Mouse (Mus musculus) intestine, embryonic 15.5 days (tissue): ENCODE measurements around the gene Cnot1. TPM values are rescaled to one million over a fixed set of nuclear protein-coding genes. Genes with fewer than 3 reads are reported as not detected.
A peak's percentile ranks its signal among the peaks of the same experiment; 100 is the strongest.
"Not testable (repeated sequence)": the region's sequence is repeated elsewhere in the genome, so short reads cannot be mapped to it uniquely, and the experiment has no call there.

ENCODE experiments used
- ATAC-seq: fragments of 200-750 bp; cut with Nextera tagmentation; 2 replicates; pipeline ENCODE4 v1.8.0; 2017; ENCODE audit warnings: moderate TSS enrichment, moderate library complexity
- H3K27ac ChIP-seq: fragments of 300-500 bp; sonication (generic); 2 replicates; pipeline ENCODE4 v1.5.1; 2015; ENCODE audit warnings: mild to moderate bottlenecking, inconsistent platforms
- H3K27me3 ChIP-seq: fragments of 300-500 bp; sonication (generic); replicated peaks from 2 replicates; pipeline ENCODE4 v1.6.1; 2015; ENCODE audit warnings: inconsistent platforms
- H3K36me3 ChIP-seq: fragments of 300-500 bp; sonication (generic); 2 replicates; pipeline ENCODE4 v1.6.1; 2015; ENCODE audit warnings: inconsistent platforms
- H3K4me1 ChIP-seq: fragments of 300-500 bp; sonication (generic); replicated peaks from 2 replicates; pipeline ENCODE4 v1.6.1; 2015; ENCODE audit warnings: inconsistent platforms
- H3K4me2 ChIP-seq: fragments of 300-500 bp; sonication (generic); replicated peaks from 2 replicates; pipeline ENCODE4 v1.6.1; 2015; ENCODE audit warnings: mild to moderate bottlenecking, inconsistent platforms
- H3K4me3 ChIP-seq: fragments of 300-500 bp; sonication (generic); replicated peaks from 2 replicates; pipeline ENCODE4 v1.5.1; 2015; ENCODE audit warnings: inconsistent platforms
- H3K9ac ChIP-seq: fragments of 300-500 bp; sonication (generic); 2 replicates; pipeline ENCODE4 v1.6.1; 2015; ENCODE audit warnings: inconsistent platforms
- H3K9me3 ChIP-seq: fragments of 300-500 bp; sonication (generic); 2 replicates; pipeline ENCODE4 v1.6.1; 2016; ENCODE audit warnings: inconsistent platforms
- WGBS: fragments of 180-500 bp; shearing (Covaris S2); methylation state at CpG from one replicate; pipeline ENCODE4 v1.1.7; 2015; 5-methylcytosine and 5-hydroxymethylcytosine counted together
- polyA plus RNA-seq: library from polyadenylated mRNA; unstranded; fragments of >200 nt; fragmentation: Nextera tagmentation; extraction: Ambion mirVana; gene quantifications from 2 replicates; pipeline ENCODE4 v1.2.1, GENCODE M21; 2015

Gene Cnot1
- polyA plus RNA-seq, 1 experiment from 2014 or later: 56.4 TPM

- H3K4me2 ChIP-seq: no peak overlapping the region
- no peak overlapping the region for H3K27ac ChIP-seq
- WGBS: 72% methylated on average over 4 of the region's 4 CpGs
- no peaks in the 10 kb centered on the region for H3K9me3 ChIP-seq
- no peak overlapping the region for H3K9ac ChIP-seq
- H3K4me1 ChIP-seq: peaks cover 7% of the 10 kb centered on the region
- no peak for ATAC-seq
- H3K27me3 ChIP-seq: no peaks in the 10 kb centered on the region
- H3K4me3 ChIP-seq: no peak overlapping the region
- H3K36me3 ChIP-seq: 0 out of 2 replicates have a peak, but pooled peaks cover 3% of the 10 kb centered on the region
Measured at GRCm38 (mm10) chr8:95835891-95836290, 28.6 kb upstream of the Cnot1 start.

- Histone ChIP-seq H3K27me3 (no peaks in the 10 kb centered on the region), H3K27ac (0 out of 2 replicates have a peak overlapping the region, but pooled peaks have one; percentile 17), H3K4me1 (peaks cover 7% of the 10 kb centered on the region), H3K36me3 (no peaks in the 10 kb centered on the region), H3K9ac (0 out of 2 replicates have a peak overlapping the region, but pooled peaks have one; percentile 34), H3K4me3 (peak overlapping the region; percentile 25), H3K9me3 (no peaks in the 10 kb centered on the region), H3K4me2 (peak overlapping the region; percentile 64)
- ATAC-seq: peak; percentile 82
- WGBS: 2% methylated on average over 16 of the region's 16 CpGs
Measured at GRCm38 (mm10) chr8:95833435-95833984, 26.2 kb upstream of the Cnot1 start.

- Histone ChIP-seq H3K27me3 (no peaks in the 10 kb centered on the region), H3K4me2 (peak overlapping the region; percentile 64), H3K9ac (0 out of 2 replicates have a peak overlapping the region, but pooled peaks have one; percentile 34), H3K4me1 (peaks cover 7% of the 10 kb centered on the region), H3K4me3 (peak overlapping the region; percentile 25), H3K36me3 (no peaks in the 10 kb centered on the region), H3K27ac (0 out of 2 replicates have a peak overlapping the region, but pooled peaks have one; percentile 17), H3K9me3 (no peaks in the 10 kb centered on the region)
- peak; percentile 69 for ATAC-seq
- WGBS: 17% methylated on average over 16 of the region's 16 CpGs
Measured at GRCm38 (mm10) chr8:95832603-95833434, 25.6 kb upstream of the Cnot1 start.

- H3K27ac ChIP-seq: no peak overlapping the region
- H3K9ac ChIP-seq: no peak overlapping the region
- no peak for ATAC-seq
- no peaks in the 10 kb centered on the region for H3K27me3 ChIP-seq
- H3K4me1 ChIP-seq: peaks cover 7% of the 10 kb centered on the region
- no peak overlapping the region for H3K4me3 ChIP-seq
- H3K9me3 ChIP-seq: no peaks in the 10 kb centered on the region
- H3K36me3 ChIP-seq: no peaks in the 10 kb centered on the region
- WGBS: 57% methylated on average over 3 of the region's 3 CpGs
- no peak overlapping the region for H3K4me2 ChIP-seq
Measured at GRCm38 (mm10) chr8:95830144-95830543, 22.9 kb upstream of the Cnot1 start.

- WGBS: 58% methylated on average over 25 of the region's 25 CpGs
- not testable (repeated sequence) for H3K4me3 ChIP-seq, H3K27me3 ChIP-seq, H3K9ac ChIP-seq, H3K4me2 ChIP-seq, H3K36me3 ChIP-seq, ATAC-seq, H3K4me1 ChIP-seq, H3K27ac ChIP-seq, H3K9me3 ChIP-seq
Measured at GRCm38 (mm10) chr8:95825162-95825561, 17.9 kb upstream of the Cnot1 start, which contains the start of gene Sap18b. Sap18b (plus strand) TSS chr8:95825346.

- Histone ChIP-seq H3K9me3 (no peaks in the 10 kb centered on the region), H3K4me3 (no peak overlapping the region), H3K4me1 (no peaks in the 10 kb centered on the region), H3K4me2 (no peak overlapping the region), H3K9ac (no peak overlapping the region), H3K27ac (no peak overlapping the region), H3K36me3 (no peaks in the 10 kb centered on the region), H3K27me3 (no peaks in the 10 kb centered on the region)
- no peak for ATAC-seq
- WGBS: 47% methylated on average over 3 of the region's 3 CpGs
Measured at GRCm38 (mm10) chr8:95822699-95823098, 15.4 kb upstream of the Cnot1 start.

GRCm38 (mm10) chr8:95822096-95822495 lies 14.8 kb upstream of the Cnot1 start:
- H3K9me3 ChIP-seq: no peaks in the 10 kb centered on the region
- WGBS: 81% methylated on average over 5 of the region's 5 CpGs
- H3K36me3 ChIP-seq: no peaks in the 10 kb centered on the region
- no peaks in the 10 kb centered on the region for H3K4me1 ChIP-seq
- H3K27ac ChIP-seq: no peak overlapping the region
- H3K9ac ChIP-seq: no peak overlapping the region
- no peak overlapping the region for H3K4me3 ChIP-seq
- H3K4me2 ChIP-seq: no peak overlapping the region
- no peak for ATAC-seq
- H3K27me3 ChIP-seq: no peaks in the 10 kb centered on the region

GRCm38 (mm10) chr8:95821266-95821665 lies 14.0 kb upstream of the Cnot1 start:
- Histone ChIP-seq H3K27me3 (no peaks in the 10 kb centered on the region), H3K9ac (no peak overlapping the region), H3K9me3 (no peaks in the 10 kb centered on the region), H3K36me3 (no peaks in the 10 kb centered on the region), H3K27ac (no peak overlapping the region), H3K4me1 (no peaks in the 10 kb centered on the region), H3K4me2 (no peak overlapping the region), H3K4me3 (no peak overlapping the region)
- ATAC-seq: no peak
- 61% methylated on average over 6 of the region's 6 CpGs for WGBS

GRCm38 (mm10) chr8:95818211-95818610 lies 10.9 kb upstream of the Cnot1 start:
- Histone ChIP-seq H3K9me3 (no peaks in the 10 kb centered on the region), H3K9ac (no peak overlapping the region), H3K27ac (no peak overlapping the region), H3K4me3 (no peak overlapping the region), H3K27me3 (no peaks in the 10 kb centered on the region), H3K4me2 (no peak overlapping the region), H3K36me3 (no peaks in the 10 kb centered on the region), H3K4me1 (no peaks in the 10 kb centered on the region)
- ATAC-seq: no peak
- 50% methylated on average over 1 of the region's 1 CpGs for WGBS

- no peak for ATAC-seq
- H3K27ac ChIP-seq: no peak overlapping the region
- 69% methylated on average over 3 of the region's 3 CpGs for WGBS
Measured at GRCm38 (mm10) chr8:95817597-95817996, 10.3 kb upstream of the Cnot1 start.

GRCm38 (mm10) chr8:95816044-95816708 lies 8.9 kb upstream of the Cnot1 start:
- no peaks in the 10 kb centered on the region for H3K36me3 ChIP-seq
- H3K27ac ChIP-seq: no peak overlapping the region
- no peaks in the 10 kb centered on the region for H3K27me3 ChIP-seq
- no peaks in the 10 kb centered on the region for H3K4me1 ChIP-seq
- no peak overlapping the region for H3K4me3 ChIP-seq
- H3K9me3 ChIP-seq: no peaks in the 10 kb centered on the region
- no peak overlapping the region for H3K4me2 ChIP-seq
- 25% methylated on average over 6 of the region's 6 CpGs for WGBS
- H3K9ac ChIP-seq: no peak overlapping the region
- ATAC-seq: peak; percentile 95

More at GRCm38 (mm10) chr8:95817597-95817996, 10.3 kb upstream of the Cnot1 start:
- Histone ChIP-seq H3K9me3 (no peaks in the 10 kb centered on the region), H3K9ac (no peak overlapping the region), H3K4me2 (no peak overlapping the region), H3K4me3 (no peak overlapping the region), H3K4me1 (no peaks in the 10 kb centered on the region), H3K27me3 (no peaks in the 10 kb centered on the region), H3K36me3 (no peaks in the 10 kb centered on the region)

- H3K27ac ChIP-seq: no peak overlapping the region
- no peak overlapping the region for H3K9ac ChIP-seq
- no peak overlapping the region for H3K4me2 ChIP-seq
- 54% methylated on average over 3 of the region's 3 CpGs for WGBS
- H3K4me3 ChIP-seq: no peak overlapping the region
- no peak for ATAC-seq
- H3K9me3 ChIP-seq: no peaks in the 10 kb centered on the region
- no peaks in the 10 kb centered on the region for H3K36me3 ChIP-seq
- peaks cover 9% of the 10 kb centered on the region for H3K4me1 ChIP-seq
- H3K27me3 ChIP-seq: no peaks in the 10 kb centered on the region
Measured at GRCm38 (mm10) chr8:95810184-95810591, 2.9 kb upstream of the Cnot1 start.
